Mouse (Mus musculus): ENCODE data around the gene Spred2. TPM values are rescaled to one million over a fixed set of nuclear protein-coding genes. Genes with fewer than 3 reads are reported as not detected.
A peak's percentile ranks its signal among the peaks of the same experiment; 100 is the strongest.

Gene Spred2
- polyA plus RNA-seq, 1 experiment from 2014 or later, result 5.6 TPM

DNA sequence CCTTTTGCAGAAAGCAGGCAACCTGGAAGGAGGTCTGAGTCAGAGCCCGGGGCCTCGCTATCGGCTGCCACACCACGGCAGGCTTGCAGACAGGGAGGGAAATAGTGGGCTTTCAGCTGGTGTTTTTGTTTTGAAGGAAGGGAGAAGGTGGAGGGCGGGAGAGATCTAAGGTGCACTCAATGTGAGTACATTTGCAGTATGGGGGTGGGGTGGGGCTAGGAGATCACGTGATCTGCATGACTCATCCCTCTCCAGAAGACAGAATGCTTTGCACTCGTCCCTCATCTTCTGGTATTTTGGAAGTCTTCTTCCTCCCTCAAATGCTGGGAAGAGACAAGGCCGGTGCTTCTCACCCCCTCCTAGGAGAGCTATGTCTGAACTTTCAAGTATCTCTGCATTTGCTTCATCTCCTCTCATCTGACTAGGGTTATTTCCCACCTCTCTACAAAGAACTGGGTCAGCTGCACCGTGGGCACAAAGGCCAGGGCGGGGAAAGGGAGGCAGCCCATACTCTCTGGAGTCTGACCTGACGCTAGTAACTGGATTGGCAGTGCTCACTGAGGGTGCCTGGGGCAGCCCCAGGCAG is 111.3 kb downstream of the Spred2 start:
- no peak overlapping the region for H3K4me3 ChIP-seq
- ATAC-seq (ENCODE audit: low FRiP score, low read depth), result no peak; the same call in 1 of the 2 replicates
- H3K27ac ChIP-seq (replicated peaks), result no peak overlapping the region
- 0 out of 2 replicates have a peak, but pooled peaks cover 3% of the 10 kb centered on the region for H3K27me3 ChIP-seq
- no peaks in the 10 kb centered on the region for H3K9me3 ChIP-seq
- WGBS, result 62% methylated on average over 11 of the region's 11 CpGs
- no peaks in the 10 kb centered on the region for H3K4me1 ChIP-seq
- H3K4me2 ChIP-seq (replicated peaks), result no peak overlapping the region
- no peak overlapping the region for H3K9ac ChIP-seq (replicated peaks)
- no peaks in the 10 kb centered on the region for H3K36me3 ChIP-seq

DNA sequence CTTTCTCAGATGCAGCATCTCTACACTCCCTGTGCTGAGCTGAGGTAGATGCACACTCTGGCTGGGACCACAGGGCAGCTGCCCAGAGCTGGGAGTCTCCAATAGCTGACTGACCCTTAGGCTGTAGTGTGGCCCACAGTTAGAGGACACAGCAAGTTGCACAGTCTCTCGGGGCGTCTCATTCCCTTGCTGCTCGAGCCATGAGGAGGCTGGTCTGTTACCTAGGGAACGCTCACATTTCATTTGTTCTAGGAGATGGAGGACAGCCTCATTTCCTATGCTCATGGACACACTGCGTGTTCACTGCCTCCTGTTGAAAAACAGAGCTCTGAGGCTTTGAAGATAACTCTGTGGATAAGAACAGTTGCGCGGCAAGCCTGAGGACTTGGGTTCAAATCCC is 111.8 kb downstream of the Spred2 start:
- Histone ChIP-seq H3K27ac (replicated peaks) (no peak overlapping the region), H3K9me3 (no peaks in the 10 kb centered on the region), H3K4me2 (replicated peaks) (no peak overlapping the region), H3K36me3 (no peaks in the 10 kb centered on the region), H3K27me3 (0 out of 2 replicates have a peak, but pooled peaks cover 3% of the 10 kb centered on the region), H3K4me3 (no peak overlapping the region), H3K9ac (replicated peaks) (no peak overlapping the region), H3K4me1 (peaks cover 1% of the 10 kb centered on the region; the same call in 1 of the 2 replicates)
- 70% methylated on average over 7 of the region's 7 CpGs for WGBS
- no peak for ATAC-seq (ENCODE audit: low FRiP score, low read depth)

DNA sequence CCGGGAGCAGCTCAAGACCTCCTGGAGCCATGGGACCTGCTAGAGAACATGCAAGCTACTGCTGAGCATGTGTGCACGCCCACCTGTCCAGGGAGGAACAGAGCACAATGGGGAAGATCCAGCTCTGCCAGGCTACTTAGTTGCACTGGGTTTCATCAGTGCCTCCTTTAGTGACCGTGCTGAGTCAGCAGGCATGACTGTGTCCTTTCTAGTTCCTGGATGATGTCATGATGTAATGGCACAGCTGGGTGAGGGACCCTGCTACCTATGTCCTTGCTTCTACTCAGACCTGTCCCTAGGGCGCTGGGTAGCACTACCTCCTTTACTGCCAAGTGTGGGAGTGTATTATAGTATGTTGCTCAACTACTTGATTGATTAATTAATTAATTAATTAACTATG is 113.6 kb downstream of the Spred2 start:
- Histone ChIP-seq H3K9me3 (no peaks in the 10 kb centered on the region), H3K27ac (replicated peaks) (no peak overlapping the region), H3K4me3 (no peak overlapping the region), H3K36me3 (no peaks in the 10 kb centered on the region), H3K9ac (replicated peaks) (no peak overlapping the region), H3K4me2 (replicated peaks) (no peak overlapping the region), H3K4me1 (peaks cover 11% of the 10 kb centered on the region), H3K27me3 (0 out of 2 replicates have a peak, but pooled peaks cover 3% of the 10 kb centered on the region)
- 83% methylated on average over 4 of the region's 4 CpGs for WGBS
- peak; percentile 27; the same call in 1 of the 2 replicates for ATAC-seq (ENCODE audit: low FRiP score, low read depth)

DNA sequence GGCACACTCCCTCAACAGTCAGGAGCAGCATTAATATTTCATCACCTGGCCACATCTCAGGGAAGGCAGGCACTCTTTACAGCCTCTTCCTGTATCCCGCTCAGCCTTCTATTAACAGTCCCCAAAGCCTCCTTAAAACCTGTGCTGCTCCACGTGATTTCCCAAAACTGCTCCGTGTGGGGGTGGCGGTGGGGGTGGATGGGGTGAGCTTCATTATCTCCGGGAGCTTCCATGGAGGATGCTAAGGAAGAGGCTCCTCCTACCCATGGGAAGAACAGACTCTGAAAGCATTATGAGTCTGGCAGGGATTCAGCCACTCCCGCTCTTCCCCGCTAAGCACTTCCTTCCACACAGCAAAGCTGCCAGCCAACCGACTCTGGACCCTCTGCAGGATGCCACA is 114.5 kb downstream of the Spred2 start:
- WGBS, result 43% methylated on average over 8 of the region's 8 CpGs
- ATAC-seq (ENCODE audit: low FRiP score, low read depth), result peak; percentile 36
- H3K4me2 ChIP-seq (replicated peaks), result no peak overlapping the region; the same call in 1 of the 2 replicates

DNA sequence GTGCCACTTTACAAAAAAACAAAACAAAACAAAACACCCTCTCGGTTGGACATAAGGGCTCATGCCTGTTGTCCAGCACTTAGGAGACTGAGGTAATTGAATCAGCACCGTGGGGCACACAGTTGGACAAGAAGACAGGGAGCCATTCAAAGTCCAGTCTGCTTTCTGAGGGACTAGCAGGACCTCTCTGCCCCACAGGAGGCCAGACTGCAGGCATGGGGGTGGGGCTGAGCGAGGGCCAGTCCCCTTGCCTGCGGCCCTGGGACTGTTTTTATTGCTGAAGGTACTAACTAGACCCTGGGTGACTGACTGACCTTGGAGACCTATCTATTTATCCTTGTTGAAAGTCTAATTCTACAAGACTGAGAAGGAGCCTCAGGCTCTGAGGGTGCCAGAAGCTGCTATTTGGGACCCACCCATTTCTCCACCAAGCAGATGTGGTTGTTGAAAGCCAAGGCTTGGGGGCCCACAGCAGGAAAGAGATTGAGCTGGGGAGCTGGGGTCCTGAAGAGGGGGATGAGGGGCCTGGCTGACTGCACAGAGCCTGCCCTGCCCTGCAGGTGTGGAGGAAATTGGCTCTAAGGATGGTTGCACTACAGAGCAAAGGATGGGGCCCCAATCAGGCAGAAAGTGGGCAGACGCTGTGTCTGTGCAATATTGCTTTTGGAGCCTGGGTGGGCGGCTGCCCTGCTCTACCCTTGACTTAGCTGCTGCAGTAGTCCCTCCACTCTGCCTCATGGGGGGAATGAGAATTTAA is 117.2 kb downstream of the Spred2 start:
- 16% methylated on average over 6 of the region's 6 CpGs for WGBS
- H3K27me3 ChIP-seq, result 0 out of 2 replicates have a peak, but pooled peaks cover 3% of the 10 kb centered on the region

More for the DNA sequence above, 114.5 kb downstream of the Spred2 start:
- no peak overlapping the region for H3K27ac ChIP-seq (replicated peaks)
- 0 out of 2 replicates have a peak, but pooled peaks cover 3% of the 10 kb centered on the region for H3K27me3 ChIP-seq
- H3K9ac ChIP-seq (replicated peaks), result no peak overlapping the region
- no peaks in the 10 kb centered on the region for H3K36me3 ChIP-seq
- H3K4me1 ChIP-seq, result peaks cover 11% of the 10 kb centered on the region
- no peak overlapping the region for H3K4me3 ChIP-seq
- no peaks in the 10 kb centered on the region for H3K9me3 ChIP-seq

DNA sequence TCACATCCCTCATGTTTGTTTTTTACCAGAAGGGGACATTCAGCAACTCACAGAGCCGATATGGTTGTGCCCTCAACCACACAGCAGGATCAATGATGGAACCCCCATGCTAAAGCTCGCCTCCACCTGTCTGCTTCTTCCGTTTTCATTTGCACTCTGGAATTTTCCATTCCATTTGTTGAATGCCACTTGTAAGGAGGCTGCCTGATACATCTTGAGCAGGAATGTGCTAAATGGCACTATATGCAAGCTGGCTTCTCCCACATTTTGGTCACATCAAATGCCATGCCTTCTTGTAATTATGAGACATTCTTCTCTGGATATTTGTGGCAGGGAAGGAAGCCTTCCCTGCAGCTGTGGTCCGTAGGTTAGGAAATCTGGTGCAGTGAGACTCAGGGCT is 117.9 kb downstream of the Spred2 start:
- WGBS, result 72% methylated on average over 4 of the region's 4 CpGs

More for the DNA sequence above, 117.2 kb downstream of the Spred2 start:
- no peak overlapping the region for H3K4me3 ChIP-seq
- peaks cover 11% of the 10 kb centered on the region for H3K4me1 ChIP-seq
- no peak for ATAC-seq (ENCODE audit: low FRiP score, low read depth)
- no peak overlapping the region for H3K4me2 ChIP-seq (replicated peaks)
- H3K9me3 ChIP-seq, result no peaks in the 10 kb centered on the region
- H3K9ac ChIP-seq (replicated peaks), result no peak overlapping the region
- H3K27ac ChIP-seq (replicated peaks), result no peak overlapping the region
- no peaks in the 10 kb centered on the region for H3K36me3 ChIP-seq

DNA sequence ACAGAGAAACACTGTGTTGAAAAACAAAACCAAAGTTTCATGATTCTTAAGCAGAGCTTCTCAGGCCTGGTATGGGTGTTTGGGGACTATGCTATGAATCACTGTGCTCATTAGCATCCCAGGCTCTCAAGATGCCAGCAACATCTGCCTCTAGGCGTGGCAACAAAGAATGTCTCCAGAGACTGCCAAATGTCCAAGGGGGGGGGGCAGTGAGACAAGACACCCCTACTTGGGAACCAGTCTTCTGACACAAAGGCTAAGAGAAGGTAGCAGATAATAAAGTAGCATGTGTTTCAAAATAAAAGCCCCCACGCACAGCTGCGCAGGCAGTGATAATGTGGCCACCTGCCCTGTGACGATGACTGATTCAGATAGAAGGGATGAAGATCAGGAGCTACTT is 119.1 kb downstream of the Spred2 start:
- no peaks in the 10 kb centered on the region for H3K36me3 ChIP-seq
- no peak overlapping the region for H3K9ac ChIP-seq (replicated peaks)
- 78% methylated on average over 4 of the region's 4 CpGs for WGBS
- H3K27ac ChIP-seq (replicated peaks), result no peak overlapping the region
- no peak overlapping the region for H3K4me3 ChIP-seq
- no peak overlapping the region for H3K4me2 ChIP-seq (replicated peaks)
- H3K9me3 ChIP-seq, result no peaks in the 10 kb centered on the region
- ATAC-seq (ENCODE audit: low FRiP score, low read depth), result no peak
- H3K27me3 ChIP-seq, result no peaks in the 10 kb centered on the region
- H3K4me1 ChIP-seq, result peaks cover 11% of the 10 kb centered on the region

More for the DNA sequence above, 117.9 kb downstream of the Spred2 start:
- Histone ChIP-seq H3K9ac (replicated peaks) (no peak overlapping the region), H3K4me1 (peaks cover 11% of the 10 kb centered on the region), H3K27ac (replicated peaks) (no peak overlapping the region), H3K4me2 (replicated peaks) (no peak overlapping the region), H3K4me3 (no peak overlapping the region), H3K27me3 (0 out of 2 replicates have a peak, but pooled peaks cover 3% of the 10 kb centered on the region), H3K36me3 (no peaks in the 10 kb centered on the region), H3K9me3 (no peaks in the 10 kb centered on the region)
- ATAC-seq (ENCODE audit: low FRiP score, low read depth), result no peak

DNA sequence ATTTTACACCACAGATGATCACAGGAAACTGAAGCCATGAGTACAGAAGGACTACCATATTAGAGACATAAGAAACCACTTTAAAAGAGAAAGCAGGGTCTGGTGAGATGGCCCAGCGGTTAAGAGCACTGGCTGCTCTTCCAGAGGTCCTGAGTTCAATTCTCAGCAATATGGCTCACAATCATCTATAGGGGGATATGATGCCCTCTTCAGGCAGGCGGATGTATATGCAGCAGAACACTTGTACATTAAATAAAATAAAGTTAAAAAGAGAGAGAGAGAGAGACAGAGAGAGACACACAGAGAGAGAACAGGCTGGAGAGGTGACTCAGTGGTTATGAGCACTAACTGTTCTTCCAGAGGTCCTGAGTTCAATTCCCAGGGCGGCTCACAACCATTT is 121.4 kb downstream of the Spred2 start:
- H3K4me1 ChIP-seq, result peaks cover 11% of the 10 kb centered on the region
- H3K9me3 ChIP-seq, result no peaks in the 10 kb centered on the region
- H3K9ac ChIP-seq (replicated peaks), result no peak overlapping the region
- H3K27me3 ChIP-seq, result no peaks in the 10 kb centered on the region
- 67% methylated on average over 3 of the region's 3 CpGs for WGBS
- no peak overlapping the region for H3K4me3 ChIP-seq
- no peak overlapping the region for H3K27ac ChIP-seq (replicated peaks)
- H3K36me3 ChIP-seq, result no peaks in the 10 kb centered on the region
- ATAC-seq (ENCODE audit: low FRiP score, low read depth), result no peak
- no peak overlapping the region for H3K4me2 ChIP-seq (replicated peaks)

DNA sequence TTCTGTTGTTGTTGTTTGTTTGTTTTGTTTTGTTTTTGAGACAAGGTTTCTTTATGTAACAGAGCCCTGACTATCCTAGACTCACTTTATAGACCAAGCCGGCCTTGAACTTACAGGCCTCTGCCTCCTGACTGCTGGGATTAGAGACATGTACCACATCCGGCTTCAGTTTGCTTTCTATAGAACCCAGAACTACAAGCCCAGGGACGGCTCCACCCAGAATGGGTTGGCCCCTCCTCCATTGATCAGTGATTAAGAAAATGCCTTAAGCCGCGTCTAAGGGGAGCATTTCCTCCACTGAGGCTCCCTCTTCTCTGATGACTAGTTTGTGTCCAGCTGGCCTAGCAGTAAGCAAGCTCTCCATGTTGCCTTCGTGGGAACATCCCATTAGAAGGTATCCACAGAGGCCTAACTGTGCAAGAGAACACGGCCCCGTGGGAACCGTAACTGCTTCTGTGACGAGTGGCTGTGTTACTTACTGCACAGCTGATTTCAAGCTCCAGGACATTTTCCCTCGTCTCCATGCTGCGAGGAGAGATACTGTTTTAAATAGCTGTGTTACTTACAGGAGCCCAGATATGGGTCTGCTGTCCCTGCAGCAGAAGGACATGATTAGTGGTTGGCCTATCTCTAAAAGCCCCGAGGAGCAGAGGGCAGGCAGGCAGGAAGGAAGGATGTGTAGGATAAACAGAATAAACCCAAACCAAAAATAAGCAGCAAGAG is 128.8 kb downstream of the Spred2 start:
- no peaks in the 10 kb centered on the region for H3K9me3 ChIP-seq
- ATAC-seq (ENCODE audit: low FRiP score, low read depth), result no peak
- H3K27ac ChIP-seq (replicated peaks), result peak overlapping the region; percentile 15; the same call in 1 of the 2 replicates
- H3K27me3 ChIP-seq, result no peaks in the 10 kb centered on the region
- H3K4me1 ChIP-seq, result no peaks in the 10 kb centered on the region
- no peak overlapping the region for H3K4me3 ChIP-seq
- no peak overlapping the region for H3K9ac ChIP-seq (replicated peaks)
- no peak overlapping the region for H3K4me2 ChIP-seq (replicated peaks)
- WGBS, result 60% methylated on average over 13 of the region's 13 CpGs
- peaks cover 11% of the 10 kb centered on the region for H3K36me3 ChIP-seq

DNA sequence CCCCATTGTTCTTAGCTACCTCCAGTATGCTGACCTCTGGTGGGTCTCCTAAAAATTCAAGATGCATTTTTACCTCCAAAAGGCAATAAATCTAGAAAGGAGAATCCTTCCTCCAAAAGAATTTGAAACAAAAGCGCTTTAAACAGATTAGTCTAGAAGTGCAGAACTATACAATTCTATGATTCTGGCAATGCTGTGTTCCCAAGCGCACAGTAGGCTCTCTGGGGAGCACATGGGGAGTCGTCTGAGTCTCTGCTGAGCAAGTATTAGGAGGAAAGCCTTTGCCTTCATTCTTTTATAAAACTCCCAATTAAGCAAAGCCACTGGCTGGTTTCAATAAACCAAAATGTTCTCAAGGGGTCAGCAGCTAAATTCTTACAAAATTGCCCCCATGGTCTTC is 129.8 kb downstream of the Spred2 start:
- H3K27ac ChIP-seq (replicated peaks), result peak overlapping the region; percentile 22; the same call in 1 of the 2 replicates
- H3K4me3 ChIP-seq, result no peak overlapping the region
- ATAC-seq (ENCODE audit: low FRiP score, low read depth), result no peak
- WGBS, result 73% methylated on average over 3 of the region's 3 CpGs
- no peak overlapping the region for H3K9ac ChIP-seq (replicated peaks)
- H3K36me3 ChIP-seq, result peaks cover 14% of the 10 kb centered on the region
- no peaks in the 10 kb centered on the region for H3K9me3 ChIP-seq
- H3K4me2 ChIP-seq (replicated peaks), result no peak overlapping the region
- H3K4me1 ChIP-seq, result no peaks in the 10 kb centered on the region
- no peaks in the 10 kb centered on the region for H3K27me3 ChIP-seq

DNA sequence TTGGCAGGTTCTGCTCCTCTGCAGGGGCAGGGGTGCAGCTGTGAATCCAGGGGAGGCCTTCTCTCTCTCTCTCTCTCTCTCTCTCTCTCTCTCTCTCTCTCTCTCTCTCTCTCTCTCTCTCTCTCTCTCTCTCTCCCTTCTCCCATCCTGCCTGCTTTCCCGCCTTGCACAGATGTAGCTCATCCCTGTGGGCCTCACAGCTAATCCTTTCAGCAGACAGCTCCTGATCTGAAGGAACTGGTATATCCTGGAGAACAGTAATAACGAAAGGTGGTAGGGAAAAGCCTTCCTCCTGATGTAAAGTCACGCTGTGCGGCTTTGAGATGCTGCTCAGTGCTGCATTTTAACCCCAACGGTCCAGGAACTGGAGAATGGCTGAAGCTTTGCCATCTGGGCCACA is 130.4 kb downstream of the Spred2 start:
- Histone ChIP-seq H3K27ac (replicated peaks) (peak overlapping the region; percentile 22; the same call in 1 of the 2 replicates), H3K4me2 (replicated peaks) (no peak overlapping the region), H3K4me3 (no peak overlapping the region), H3K9ac (replicated peaks) (no peak overlapping the region), H3K4me1 (no peaks in the 10 kb centered on the region), H3K27me3 (no peaks in the 10 kb centered on the region), H3K36me3 (peaks cover 21% of the 10 kb centered on the region), H3K9me3 (no peaks in the 10 kb centered on the region)
- WGBS, result 31% methylated on average over 5 of the region's 5 CpGs
- ATAC-seq (ENCODE audit: low FRiP score, low read depth), result no peak

DNA sequence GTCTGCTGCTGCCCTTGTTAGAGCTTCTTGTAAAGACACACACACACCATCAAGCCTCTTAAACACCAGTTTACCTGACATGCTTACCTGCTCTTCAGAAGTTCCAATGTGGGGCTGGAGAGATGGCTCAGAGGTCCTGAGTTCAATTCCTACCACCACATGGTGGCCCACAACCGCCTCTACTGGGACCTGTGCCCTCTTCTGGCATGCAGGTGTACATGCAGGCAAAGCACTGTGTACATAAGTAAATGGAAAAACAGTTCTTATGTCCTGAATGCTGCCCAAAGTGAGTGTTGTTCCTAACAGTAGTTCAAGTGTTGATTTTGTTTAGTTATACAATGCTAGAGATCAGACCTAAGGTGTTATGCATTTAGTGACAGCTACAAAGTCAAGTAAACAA is 132.0 kb downstream of the Spred2 start:
- peaks cover 35% of the 10 kb centered on the region for H3K36me3 ChIP-seq
- no peaks in the 10 kb centered on the region for H3K9me3 ChIP-seq
- no peak overlapping the region for H3K4me2 ChIP-seq (replicated peaks)
- WGBS, result 83% methylated on average over 1 of the region's 1 CpGs
- no peak for ATAC-seq (ENCODE audit: low FRiP score, low read depth)
- no peak overlapping the region for H3K4me3 ChIP-seq
- H3K9ac ChIP-seq (replicated peaks), result no peak overlapping the region
- H3K27me3 ChIP-seq, result no peaks in the 10 kb centered on the region
- H3K4me1 ChIP-seq, result no peaks in the 10 kb centered on the region
- no peak overlapping the region for H3K27ac ChIP-seq (replicated peaks)

Measured in midbrain, embryonic 12.5 days (tissue).